Mouse (Mus musculus) MEL (cell line): ENCODE data around the gene Wiz. TPM values are rescaled to one million over a fixed set of nuclear protein-coding genes. Genes with fewer than 3 reads are reported as not detected.

Experiments
- DNase-seq: peaks from one replicate; pipeline ENCODE4 v3.0.0; 2011; ENCODE audit warnings: low read depth, low spot score
- H3K27ac ChIP-seq: 2 replicates; pipeline ENCODE4 v1.5.1; 2012; ENCODE audit warnings: low read depth, mild to moderate bottlenecking, control low read depth, low read length, moderate library complexity; ENCODE audit not compliant: control insufficient read depth
- H3K27me3 ChIP-seq, 2 experiments: fragments of 150-350 bp in 1 of 2; sonication (generic) in 1 of 2; 2 replicates each; pipeline ENCODE4 v1.6.1; 2012; ENCODE audit warnings: low read length in 2 of 2, mild to moderate bottlenecking in 2 of 2, improper control_type of control experiment in 1 of 2, moderate library complexity in 1 of 2; ENCODE audit not compliant: insufficient read depth in 2 of 2, control insufficient read depth in 1 of 2
- H3K36me3 ChIP-seq, 2 experiments: 2 replicates each; pipeline ENCODE4 v1.6.1; 2012 to 2014; ENCODE audit warnings: low read length in 2 of 2, improper control_type of control experiment in 1 of 2, inconsistent platforms in 1 of 2, mild to moderate bottlenecking in 1 of 2; ENCODE audit not compliant: insufficient read depth in 2 of 2, control insufficient read depth in 1 of 2
- H3K4me1 ChIP-seq, 2 experiments: fragments of 150-350 bp in 1 of 2; sonication (generic) in 1 of 2; 2 replicates each; pipeline ENCODE4 v1.6.1; 2012; ENCODE audit warnings: low read length in 2 of 2, improper control_type of control experiment in 1 of 2, mild to moderate bottlenecking in 1 of 2; ENCODE audit not compliant: insufficient read depth in 2 of 2, control insufficient read depth in 1 of 2
- H3K4me3 ChIP-seq, 2 experiments: fragments of 150-350 bp in 1 of 2; sonication (generic) in 1 of 2; 2 replicates each; pipeline ENCODE4 v1.5.1; 2012; ENCODE audit warnings: low read depth in 2 of 2, low read length in 2 of 2, mild to moderate bottlenecking in 2 of 2, moderate library complexity in 2 of 2, control low read depth in 1 of 2, improper control_type of control experiment in 1 of 2; ENCODE audit not compliant: control insufficient read depth in 1 of 2, insufficient read depth in 1 of 2
- H3K79me2 ChIP-seq: 2 replicates; pipeline ENCODE4 v1.6.1; 2012; ENCODE audit warnings: mild to moderate bottlenecking, low read length, moderate library complexity; ENCODE audit not compliant: control insufficient read depth, poor library complexity, insufficient read depth
- H3K9ac ChIP-seq: 2 replicates; pipeline ENCODE4 v1.6.1; 2012; ENCODE audit warnings: low read depth, mild to moderate bottlenecking, control low read depth, low read length, moderate library complexity; ENCODE audit not compliant: control insufficient read depth, poor library complexity, severe bottlenecking
- H3K9me3 ChIP-seq: fragments of 150-350 bp; sonication (generic); replicated peaks from 2 replicates; pipeline ENCODE4 v1.6.1; 2012; ENCODE audit warnings: mild to moderate bottlenecking, low read length, improper control_type of control experiment, moderate library complexity; ENCODE audit not compliant: insufficient read depth
- BHLHE40 ChIP-seq: IDR thresholded peaks from 2 replicates; pipeline ENCODE4 v1.6.1; 2012; ENCODE audit warnings: low read depth, mild to moderate bottlenecking, inconsistent platforms, low read length, improper control_type of control experiment, borderline replicate concordance
- CHD1 ChIP-seq: IDR thresholded peaks from 2 replicates; pipeline ENCODE4 v1.6.1; 2012; ENCODE audit warnings: low read depth, mild to moderate bottlenecking, inconsistent platforms, low read length, improper control_type of control experiment
- CTCF ChIP-seq, 3 experiments: IDR thresholded peaks in 2 of 3; conservative IDR thresholded peaks in 1 of 3; 2 replicates each; pipeline ENCODE4 v1.5.1; 2011 to 2012; ENCODE audit warnings: low read length in 3 of 3, low read depth in 2 of 3, mild to moderate bottlenecking in 2 of 3, improper control_type of control experiment in 1 of 3, inconsistent platforms in 1 of 3, mixed read lengths in 1 of 3, moderate library complexity in 1 of 3; ENCODE audit not compliant: control insufficient read depth in 1 of 3, insufficient read depth in 1 of 3, poor library complexity in 1 of 3, severe bottlenecking in 1 of 3
- E2F4 ChIP-seq: IDR thresholded peaks from 2 replicates; pipeline ENCODE4 v1.6.1; 2011; ENCODE audit warnings: low read depth, low read length, improper control_type of control experiment, borderline replicate concordance
- ELF1 ChIP-seq: IDR thresholded peaks from 2 replicates; pipeline ENCODE4 v1.6.1; 2014; ENCODE audit warnings: low read depth, mild to moderate bottlenecking, inconsistent platforms, low read length, improper control_type of control experiment, moderate library complexity
- ETS1 ChIP-seq: IDR thresholded peaks from 2 replicates; pipeline ENCODE4 v1.6.1; 2012; ENCODE audit warnings: low read depth, mild to moderate bottlenecking, inconsistent platforms, low read length, improper control_type of control experiment, moderate library complexity
- GATA1 ChIP-seq: IDR thresholded peaks from 2 replicates; pipeline ENCODE4 v1.6.1; 2011; ENCODE audit warnings: low read depth, low read length, improper control_type of control experiment
- HCFC1 ChIP-seq: IDR thresholded peaks from 2 replicates; pipeline ENCODE4 v1.6.1; 2012; ENCODE audit warnings: low read depth, mild to moderate bottlenecking, inconsistent platforms, low read length, improper control_type of control experiment, moderate library complexity
- JUND ChIP-seq: IDR thresholded peaks from 2 replicates; pipeline ENCODE4 v1.6.1; 2011; ENCODE audit warnings: low read depth, mild to moderate bottlenecking, improper control_type of control experiment, low read length
- KAT2A ChIP-seq: conservative IDR thresholded peaks from 2 replicates; pipeline ENCODE4 v1.6.1; 2012; ENCODE audit warnings: low read depth, low read length, improper control_type of control experiment, inconsistent platforms
- MAX ChIP-seq: IDR thresholded peaks from 2 replicates; pipeline ENCODE4 v1.6.1; 2011; ENCODE audit warnings: low read length, improper control_type of control experiment
- MAZ ChIP-seq: IDR thresholded peaks from 2 replicates; pipeline ENCODE4 v1.6.1; 2012; ENCODE audit warnings: low read depth, mild to moderate bottlenecking, inconsistent platforms, low read length, improper control_type of control experiment
- NELFE ChIP-seq: IDR thresholded peaks from 2 replicates; pipeline ENCODE4 v1.6.1; 2011; ENCODE audit warnings: low read depth, low read length, improper control_type of control experiment
- NRF1 ChIP-seq: IDR thresholded peaks from 2 replicates; pipeline ENCODE4 v1.6.1; 2014; ENCODE audit warnings: low read depth, mild to moderate bottlenecking, inconsistent platforms, low read length, improper control_type of control experiment, moderate library complexity; ENCODE audit not compliant: poor library complexity, insufficient read depth, severe bottlenecking
- POLR2AphosphoS2 ChIP-seq: IDR thresholded peaks from 2 replicates; pipeline ENCODE4 v1.6.1; 2011; ENCODE audit warnings: low read length, improper control_type of control experiment
- POLR2AphosphoS5 ChIP-seq: IDR thresholded peaks from 2 replicates; pipeline ENCODE4 v1.6.1; 2012; ENCODE audit warnings: low read depth, borderline replicate concordance, mild to moderate bottlenecking, inconsistent platforms, low read length, moderate library complexity, mixed read lengths
- RAD21 ChIP-seq: IDR thresholded peaks from 2 replicates; pipeline ENCODE4 v1.6.1; 2011; ENCODE audit warnings: mild to moderate bottlenecking, low read depth, low read length, improper control_type of control experiment
- SIN3A ChIP-seq: IDR thresholded peaks from 2 replicates; pipeline ENCODE4 v1.6.1; 2012; ENCODE audit warnings: low read length, improper control_type of control experiment, inconsistent platforms
- TCF12 ChIP-seq: IDR thresholded peaks from 2 replicates; pipeline ENCODE4 v1.6.1; 2014; ENCODE audit warnings: low read depth, mild to moderate bottlenecking, inconsistent platforms, low read length, improper control_type of control experiment, moderate library complexity
- USF1 ChIP-seq: IDR thresholded peaks from 2 replicates; pipeline ENCODE4 v1.6.1; 2014; ENCODE audit warnings: low read depth, mild to moderate bottlenecking, inconsistent platforms, low read length, improper control_type of control experiment, moderate library complexity
- USF2 ChIP-seq, 2 experiments: IDR thresholded peaks; 2 replicates each; pipeline ENCODE4 v1.6.1; 2011 to 2012; ENCODE audit warnings: improper control_type of control experiment in 2 of 2, low read length in 2 of 2, borderline replicate concordance in 1 of 2, inconsistent platforms in 1 of 2, low read depth in 1 of 2, mild to moderate bottlenecking in 1 of 2; ENCODE audit not compliant: insufficient read depth in 1 of 2
- ZC3H11A ChIP-seq: IDR thresholded peaks from 2 replicates; pipeline ENCODE4 v1.6.1; 2012; ENCODE audit warnings: low read depth, mild to moderate bottlenecking, inconsistent platforms, low read length, improper control_type of control experiment
- ZKSCAN1 ChIP-seq: IDR thresholded peaks from 2 replicates; pipeline ENCODE4 v1.6.1; 2012; ENCODE audit warnings: low read depth, mild to moderate bottlenecking, inconsistent platforms, low read length, improper control_type of control experiment, moderate library complexity
- ZNF384 ChIP-seq: IDR thresholded peaks from 2 replicates; pipeline ENCODE4 v1.6.1; 2012; ENCODE audit warnings: low read depth, mild to moderate bottlenecking, inconsistent platforms, low read length, improper control_type of control experiment
- polyA plus RNA-seq, 2 experiments: library from polyadenylated mRNA; stranded (reverse) in 1 of 2; unstranded in 1 of 2; fragments of >175 nt in 1 of 2; fragments of >200 nt in 1 of 2; gene quantifications; 2 replicates each; pipeline versions ENCODE4 v1.2.1 to v1.2.4; 2012; ENCODE audit warnings: low replicate concordance in 2 of 2, low read depth in 1 of 2; ENCODE audit not compliant: insufficient read length in 2 of 2, insufficient read depth in 1 of 2, missing spikeins in 1 of 2
- total RNA-seq: library from RNA; depleted of rRNA; stranded (reverse); fragments of 300-350 nt; gene quantifications from 2 replicates; pipeline ENCODE4 v1.2.3, GENCODE M21; 2012

Wiz gene
- total and polyA plus RNA-seq, 3 experiments = 4.4 to 44.1 TPM; not detected in 1

GRCm38 (mm10) chr17:32386659-32387432 lies 2.4 kb downstream of the Wiz start:
- H3K79me2 ChIP-seq = no peaks in the 10 kb centered on the region; the same call in 1 of the 2 replicates
- H3K36me3 ChIP-seq = no peaks in the 10 kb centered on the region
- H3K4me1 ChIP-seq = peaks cover 0 to 6% of the 10 kb centered on the region in 2 experiments; a peak in 1 of 4 replicates
- DNase-seq = peak; percentile 71
- TF ChIP-seq POLR2AphosphoS5 = no peak
- no peak for TF ChIP-seq NELFE
- TF ChIP-seq POLR2AphosphoS2 = no peak
- TF ChIP-seq E2F4 = no peak
- no peak for TF ChIP-seq MAX
- no peak for TF ChIP-seq BHLHE40
- TF ChIP-seq CTCF (IDR thresholded peaks at IDR 0.05 in 2 of 3, conservative IDR thresholded peaks at IDR 0.05 in 1 of 3; ENCODE audit: control insufficient read depth in 1 of 3, insufficient read depth in 1 of 3, low read depth in 2 of 3, low read length in 3 of 3, poor library complexity in 1 of 3, severe bottlenecking in 1 of 3) = peak; percentile 69 to 82 (median 73)
- TF ChIP-seq USF1 = no peak
- TF ChIP-seq RAD21 = peak; percentile 9
- H3K27me3 ChIP-seq = no peaks in the 10 kb centered on the region
- H3K27ac ChIP-seq = no peak overlapping the region
- H3K9me3 ChIP-seq = no peaks in the 10 kb centered on the region
- H3K4me3 ChIP-seq = no peak overlapping the region
- H3K9ac ChIP-seq = no peak overlapping the region

- H3K36me3 ChIP-seq = no peaks in the 10 kb centered on the region
Observed at GRCm38 (mm10) chr17:32383661-32384060, 5.6 kb downstream of the Wiz start.

More at GRCm38 (mm10) chr17:32383661-32384060, 5.6 kb downstream of the Wiz start:
- Histone ChIP-seq H3K79me2 (no peaks in the 10 kb centered on the region), H3K4me3 (no peak overlapping the region), H3K27me3 (no peaks in the 10 kb centered on the region), H3K27ac (no peak overlapping the region), H3K4me1 (0 out of 4 replicates have a peak, but pooled peaks cover 0 to 2% of the 10 kb centered on the region in 2 experiments), H3K9ac (no peak overlapping the region), H3K9me3 (no peaks in the 10 kb centered on the region)
- no peak for DNase-seq
- TF ChIP-seq ZC3H11A (no peak), MAZ (no peak), NELFE (no peak), ZNF384 (no peak), JUND (no peak), GATA1 (no peak), ELF1 (no peak), MAX (no peak), SIN3A (no peak), E2F4 (no peak), ZKSCAN1 (no peak), BHLHE40 (no peak), RAD21 (no peak), HCFC1 (no peak), CHD1 (no peak), ETS1 (no peak), USF2 (IDR thresholded peaks at IDR 0.05; ENCODE audit: borderline replicate concordance in 1 of 2, insufficient read depth in 1 of 2, low read depth in 1 of 2, low read length in 2 of 2) (no peak), TCF12 (no peak), KAT2A (no peak), NRF1 (no peak)
